Mouse (Mus musculus): ENCODE results near the gene Rcan2. TPM values are rescaled to one million over a fixed set of nuclear protein-coding genes. Genes with fewer than 3 reads are reported as not detected.
"Not testable (repeated sequence)": the region's sequence is repeated elsewhere in the genome, so short reads cannot be mapped to it uniquely, and the experiment has no call there.

The Rcan2 gene
- not detected for polyA plus RNA-seq (2017; shearing (Covaris generic))

DNA sequence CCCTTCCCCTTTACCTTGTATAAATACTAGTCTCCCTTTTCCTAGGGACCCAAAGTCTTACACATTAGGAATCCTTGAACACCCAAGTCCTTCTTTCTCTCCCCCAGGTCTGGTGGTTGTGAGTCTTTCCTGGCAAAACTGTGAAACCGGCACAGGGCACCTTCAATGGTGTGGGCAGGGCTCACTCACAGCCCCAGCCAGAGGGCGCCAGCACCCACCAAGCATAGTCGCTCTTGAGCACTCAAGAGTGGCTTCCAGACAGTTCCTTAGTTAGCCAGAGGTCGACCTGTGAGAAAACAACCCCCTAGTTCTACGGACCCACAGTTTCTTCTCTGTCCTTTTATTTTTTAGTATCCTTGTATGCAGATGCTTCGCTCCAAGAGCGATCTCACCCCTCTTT is at the start of gene Rcan2:
Gene Rcan2 (plus strand): TSS at position 275 of the 400 bp plus-strand sequence.
- ATAC-seq, result no peak

- ATAC-seq, result no peak
Measured at GRCm38 (mm10) chr17:43752811-43753210, 48.3 kb upstream of the Rcan2 start.

- ATAC-seq, result no peak
Measured at GRCm38 (mm10) chr17:43754687-43755086, 46.5 kb upstream of the Rcan2 start.

DNA sequence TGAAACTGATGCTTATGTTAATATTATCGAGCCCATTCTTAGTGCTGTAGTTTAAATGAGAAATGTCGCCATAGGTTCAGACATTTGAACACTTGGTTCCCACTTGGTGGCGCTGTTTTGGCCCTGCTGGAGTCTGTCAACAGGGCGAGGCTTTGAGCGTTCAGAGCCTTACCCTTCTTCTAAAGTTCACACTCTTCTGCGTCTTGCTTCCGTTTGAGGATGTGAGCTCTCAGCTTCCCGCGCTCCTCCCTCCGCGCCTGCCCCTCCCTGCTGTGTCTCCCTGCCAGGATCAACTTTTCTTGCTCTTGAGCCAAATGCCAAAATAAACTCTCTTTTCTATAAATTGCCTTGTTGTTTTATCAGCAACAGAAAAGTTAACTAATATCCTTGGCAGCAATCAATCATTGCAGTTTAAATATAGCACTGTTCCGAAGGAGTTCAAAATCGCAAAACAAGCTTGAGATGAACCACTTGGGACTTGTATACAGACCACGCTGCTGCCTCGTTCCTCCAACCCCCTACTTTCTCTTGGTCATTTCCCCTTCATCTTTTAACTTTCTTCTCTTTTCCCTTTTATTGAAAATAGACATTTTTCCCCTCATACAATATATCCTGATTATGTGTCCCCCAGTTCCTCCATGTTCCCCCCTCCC is 42.4 kb upstream of the Rcan2 start:
- no peak for ATAC-seq

- no peak for ATAC-seq
Measured at GRCm38 (mm10) chr17:43784531-43784930, 16.6 kb upstream of the Rcan2 start.

- no peak for ATAC-seq
Measured at GRCm38 (mm10) chr17:43788222-43788621, 12.9 kb upstream of the Rcan2 start.

DNA sequence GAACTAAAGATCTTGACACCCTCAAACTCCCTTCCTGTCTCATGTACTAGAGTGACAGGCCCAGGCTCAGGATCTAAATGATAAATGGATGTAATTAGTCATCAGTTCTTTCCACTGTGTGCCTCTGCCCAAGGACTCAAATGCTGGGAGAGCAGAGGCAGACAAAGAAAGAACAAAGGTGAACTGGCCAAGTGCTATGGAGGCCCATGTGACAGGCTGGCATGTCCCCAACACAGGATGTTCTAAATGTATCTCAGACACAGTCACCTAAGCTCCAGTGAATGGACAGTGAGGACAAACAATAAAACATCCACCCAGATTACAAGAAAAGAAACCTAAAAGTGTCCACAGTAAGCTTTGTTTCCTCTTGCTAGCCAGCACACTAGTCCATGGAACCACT is 11.8 kb upstream of the Rcan2 start:
- no peak for ATAC-seq

GRCm38 (mm10) chr17:43791751-43792150 is 9.4 kb upstream of the Rcan2 start:
- no peak for ATAC-seq

- ATAC-seq, result no peak
Measured at GRCm38 (mm10) chr17:43794731-43795280, 6.3 kb upstream of the Rcan2 start.

- no peak for ATAC-seq
Measured at GRCm38 (mm10) chr17:43801595-43802373, 633 bp downstream of the Rcan2 start.

DNA sequence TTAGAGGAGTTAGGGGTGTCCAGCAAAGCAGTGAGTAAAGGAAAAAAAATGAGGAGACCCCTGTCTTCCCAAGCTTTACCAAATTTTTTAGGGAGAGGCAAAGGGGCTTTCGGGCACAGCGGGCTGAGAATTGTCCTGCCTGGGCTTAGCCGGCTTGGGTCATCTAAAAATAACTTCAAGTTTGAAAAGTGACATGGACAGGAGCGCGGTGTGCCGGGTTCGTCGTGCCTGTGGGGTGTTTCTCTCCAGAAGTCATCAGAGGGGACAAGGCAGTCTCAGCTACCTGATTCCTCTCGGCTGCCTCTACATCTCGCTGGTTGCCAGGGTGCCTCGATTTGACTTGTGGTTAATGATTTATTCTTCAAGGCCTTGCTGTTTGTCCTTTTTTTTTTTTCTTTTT is 1.3 kb downstream of the Rcan2 start:
- ATAC-seq, result no peak

DNA sequence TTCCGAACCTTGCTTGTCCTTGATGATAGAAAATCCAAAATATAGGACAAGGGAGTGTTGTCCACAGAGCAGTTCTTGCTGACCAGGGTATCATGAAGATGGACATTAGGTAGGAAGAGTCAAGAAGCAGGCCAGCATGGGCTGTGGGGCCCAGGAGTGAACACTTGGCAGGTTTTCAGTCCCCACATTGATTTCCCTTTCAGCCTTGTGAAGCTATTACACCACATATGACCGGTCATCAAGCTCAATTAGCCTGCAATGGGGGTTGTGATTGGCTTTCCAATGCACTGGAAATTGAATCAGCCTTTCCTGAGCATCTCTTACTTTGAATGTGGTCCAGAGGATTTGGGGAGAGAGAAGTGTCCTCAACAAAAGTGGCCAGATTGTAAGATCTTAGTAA is 2.0 kb downstream of the Rcan2 start:
- no peak for ATAC-seq

DNA sequence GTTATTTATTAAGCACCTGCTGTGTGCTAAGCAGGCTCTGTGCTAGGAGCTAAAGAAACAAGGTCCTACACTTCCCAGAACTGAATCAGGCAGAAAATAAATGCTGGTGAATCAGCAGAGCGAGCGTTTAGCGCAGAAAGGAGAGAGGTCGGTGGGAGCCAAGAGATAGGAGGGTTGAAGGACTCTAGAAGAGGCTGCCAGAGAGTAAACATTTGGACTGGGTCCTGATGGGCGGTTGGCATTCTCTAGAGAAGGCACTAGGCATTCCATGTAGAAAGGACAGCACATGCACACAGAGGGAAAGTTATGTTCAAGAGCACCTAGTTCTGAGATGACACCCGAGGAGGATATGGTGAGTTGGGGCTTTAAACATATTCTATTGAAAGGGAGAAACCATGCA is 2.6 kb downstream of the Rcan2 start:
- ATAC-seq, result no peak

DNA sequence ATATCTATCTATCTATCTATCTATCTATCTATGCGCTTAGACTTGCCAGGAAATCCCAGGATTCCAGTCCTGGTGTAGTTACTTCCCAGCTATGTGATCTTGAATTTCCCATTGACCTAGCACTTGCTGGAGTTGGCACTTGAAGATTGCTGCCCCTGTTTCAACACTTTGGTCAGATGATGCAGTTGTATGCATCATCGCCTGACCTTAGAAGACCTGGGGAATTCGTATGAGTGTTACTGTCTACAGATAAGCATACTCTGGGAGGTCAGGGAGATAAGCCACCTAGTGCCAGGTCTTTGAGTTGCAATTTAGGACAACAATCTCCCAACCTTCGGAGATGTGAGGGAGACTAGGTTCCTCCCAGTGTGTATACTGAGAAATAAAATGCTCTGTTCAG is 5.7 kb downstream of the Rcan2 start:
- ATAC-seq, result no peak

DNA sequence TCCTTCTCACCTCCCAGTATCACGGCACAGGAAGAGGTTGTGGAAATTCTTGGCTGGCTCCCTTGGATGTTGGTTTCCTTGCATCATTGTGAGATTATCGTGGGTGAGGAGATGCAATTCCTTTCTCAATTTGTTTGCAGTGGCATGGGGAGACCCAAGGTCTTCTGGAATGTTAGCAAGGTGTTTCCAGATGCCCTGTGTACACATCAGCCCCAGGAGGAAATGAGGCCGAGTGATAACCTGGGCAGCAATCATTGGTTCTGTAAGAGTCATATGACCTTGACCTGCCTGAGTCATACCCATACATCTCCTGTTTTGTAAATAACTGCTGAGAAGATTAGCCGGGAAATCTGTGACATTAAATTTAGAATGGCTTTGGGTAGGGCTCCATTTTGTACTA is 10.3 kb downstream of the Rcan2 start:
- ATAC-seq, result no peak

- no peak for ATAC-seq
Measured at GRCm38 (mm10) chr17:43815376-43815775, 14.2 kb downstream of the Rcan2 start.

- no peak for ATAC-seq
Measured at GRCm38 (mm10) chr17:43816480-43816879, 15.3 kb downstream of the Rcan2 start.

GRCm38 (mm10) chr17:43817171-43817570 is 16.0 kb downstream of the Rcan2 start:
- ATAC-seq, result no peak

DNA sequence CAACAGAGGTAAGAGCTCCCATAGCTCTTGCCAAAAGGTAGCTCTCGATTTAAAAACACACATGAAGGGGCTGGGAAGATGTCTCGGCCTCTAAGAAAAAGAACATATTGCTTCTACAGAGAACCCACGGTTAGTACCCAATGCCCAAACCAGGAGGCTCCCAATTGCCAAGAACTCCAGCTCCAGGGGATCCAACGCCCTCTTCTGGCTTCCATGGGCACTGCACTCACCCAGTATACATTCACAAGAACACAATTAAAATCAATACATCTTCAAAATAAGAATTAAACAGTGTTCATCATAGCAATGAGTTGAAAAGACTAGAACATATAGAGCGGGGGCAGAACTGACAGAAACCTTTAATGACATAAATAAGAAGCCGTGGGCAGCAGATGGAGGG is 17.2 kb downstream of the Rcan2 start:
- no peak for ATAC-seq

DNA sequence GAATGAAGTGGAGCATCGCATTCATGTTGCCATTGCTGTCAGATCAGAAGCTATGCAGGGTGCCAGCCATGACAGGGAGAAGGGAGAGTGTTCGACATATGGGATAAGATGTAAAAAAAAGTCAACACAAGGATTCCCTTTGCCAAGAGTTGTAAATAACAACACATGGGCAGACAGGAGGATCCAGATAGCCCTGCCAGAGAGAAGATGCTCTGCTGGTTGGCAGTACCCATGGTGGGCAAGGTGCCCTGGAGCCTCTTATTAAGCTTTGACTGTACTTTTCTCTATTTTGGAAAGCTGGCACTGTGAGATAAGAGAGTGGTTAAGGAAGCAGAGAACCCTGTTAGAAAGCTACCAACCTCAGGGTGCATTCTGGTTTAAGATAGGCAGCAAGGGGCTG is 19.8 kb downstream of the Rcan2 start:
- no peak for ATAC-seq

- no peak for ATAC-seq
Measured at GRCm38 (mm10) chr17:43822207-43822606, 21.1 kb downstream of the Rcan2 start.

GRCm38 (mm10) chr17:43822630-43823029 is 21.5 kb downstream of the Rcan2 start:
- ATAC-seq, result no peak

GRCm38 (mm10) chr17:43824781-43825410 is 23.7 kb downstream of the Rcan2 start:
- no peak for ATAC-seq

GRCm38 (mm10) chr17:43825411-43825785 is 24.2 kb downstream of the Rcan2 start:
- not testable (repeated sequence) for ATAC-seq

Measured in activated CD4-positive, CD25-positive, alpha-beta regulatory T cell, adult 4 months (primary cell).